Mouse (Mus musculus): ENCODE measurements around the gene Tgif1. TPM values are rescaled to one million over a fixed set of nuclear protein-coding genes. Genes with fewer than 3 reads are reported as not detected.

The Tgif1 gene
- polyA plus RNA-seq, 1 experiment from 2014 or later = 90.4 TPM

- no peaks in the 10 kb centered on the region for H3K36me3 ChIP-seq (ENCODE audit: insufficient read depth, low read length)
- 80% methylated on average over 16 of the region's 16 CpGs for WGBS
- H3K4me1 ChIP-seq (ENCODE audit: insufficient read depth, low read length) = no peaks in the 10 kb centered on the region
- H3K27me3 ChIP-seq (ENCODE audit: insufficient read depth, low read length) = no peaks in the 10 kb centered on the region
- no peak overlapping the region for H3K4me2 ChIP-seq (replicated peaks; ENCODE audit: low read depth, low read length)
- no peak overlapping the region for H3K4me3 ChIP-seq (ENCODE audit: low read length)
- no peak for ATAC-seq (ENCODE audit: low FRiP score, low TSS enrichment)
- H3K9me3 ChIP-seq (ENCODE audit: low read length) = no peaks in the 10 kb centered on the region
- no peak overlapping the region for H3K27ac ChIP-seq (ENCODE audit: low read length)
- H3K9ac ChIP-seq (replicated peaks; ENCODE audit: low read length) = no peak overlapping the region
These were observed 33.5 kb upstream of the Tgif1 start for GRCm38 (mm10) chr17:70886641-70887391.

DNA sequence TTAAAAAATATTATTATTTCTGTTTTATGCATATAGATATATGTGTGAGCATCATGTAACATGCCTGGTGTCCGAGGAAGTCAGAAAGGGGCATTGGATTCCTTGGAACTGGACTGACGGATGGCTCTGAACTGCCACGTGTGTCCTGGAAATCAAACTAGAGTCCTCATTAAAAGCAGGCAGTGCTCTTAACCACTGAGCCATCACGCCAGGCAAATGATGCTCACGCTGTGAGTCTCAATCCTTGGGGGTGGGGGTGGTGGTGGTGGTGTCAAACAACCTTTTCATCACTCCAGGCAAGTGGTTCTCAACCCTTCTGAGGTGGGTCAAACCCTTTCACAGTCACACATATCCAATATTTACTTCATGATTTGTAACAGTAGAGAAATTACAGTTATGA, 32.5 kb upstream of the Tgif1 start:
- H3K27ac ChIP-seq (ENCODE audit: low read length) = no peak overlapping the region
- 0 out of 2 replicates have a peak, but pooled peaks cover 3% of the 10 kb centered on the region for H3K4me1 ChIP-seq (ENCODE audit: insufficient read depth, low read length)
- no peak for ATAC-seq (ENCODE audit: low FRiP score, low TSS enrichment)
- H3K4me3 ChIP-seq (ENCODE audit: low read length) = no peak overlapping the region
- no peaks in the 10 kb centered on the region for H3K27me3 ChIP-seq (ENCODE audit: insufficient read depth, low read length)
- no peak overlapping the region for H3K9ac ChIP-seq (replicated peaks; ENCODE audit: low read length)
- H3K9me3 ChIP-seq (ENCODE audit: low read length) = no peaks in the 10 kb centered on the region
- no peaks in the 10 kb centered on the region for H3K36me3 ChIP-seq (ENCODE audit: insufficient read depth, low read length)
- H3K4me2 ChIP-seq (replicated peaks; ENCODE audit: low read depth, low read length) = no peak overlapping the region
- 71% methylated on average over 5 of the region's 5 CpGs for WGBS

DNA sequence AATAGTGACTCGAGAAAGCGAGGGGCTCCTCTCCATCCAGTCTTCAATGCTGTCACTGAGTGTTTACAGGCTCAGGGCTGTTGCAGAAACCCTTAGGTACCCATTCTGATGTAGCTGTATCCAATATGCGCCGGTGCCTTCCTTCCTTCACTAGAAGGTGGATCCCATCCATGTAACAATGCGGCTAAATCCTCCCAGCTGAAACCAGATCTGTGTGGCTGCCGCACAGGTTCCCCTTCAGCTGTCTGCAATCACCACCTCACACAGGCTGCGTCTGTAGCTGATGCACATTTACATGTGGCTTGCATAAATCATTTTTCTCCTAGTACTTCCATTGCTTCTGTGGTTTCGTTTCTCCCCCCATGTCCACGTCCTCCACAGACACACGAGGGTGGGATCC, 28.6 kb upstream of the Tgif1 start:
- H3K27ac ChIP-seq (ENCODE audit: low read length) = no peak overlapping the region
- no peak overlapping the region for H3K4me3 ChIP-seq (ENCODE audit: low read length)
- H3K4me1 ChIP-seq (ENCODE audit: insufficient read depth, low read length) = 0 out of 2 replicates have a peak, but pooled peaks cover 3% of the 10 kb centered on the region
- H3K9me3 ChIP-seq (ENCODE audit: low read length) = no peaks in the 10 kb centered on the region
- 63% methylated on average over 10 of the region's 10 CpGs for WGBS
- H3K4me2 ChIP-seq (replicated peaks; ENCODE audit: low read depth, low read length) = no peak overlapping the region
- H3K9ac ChIP-seq (replicated peaks; ENCODE audit: low read length) = no peak overlapping the region
- ATAC-seq (ENCODE audit: low FRiP score, low TSS enrichment) = no peak
- H3K27me3 ChIP-seq (ENCODE audit: insufficient read depth, low read length) = no peaks in the 10 kb centered on the region
- no peaks in the 10 kb centered on the region for H3K36me3 ChIP-seq (ENCODE audit: insufficient read depth, low read length)

- no peak for ATAC-seq (ENCODE audit: low FRiP score, low TSS enrichment)
- Histone ChIP-seq H3K27ac (ENCODE audit: low read length) (no peak overlapping the region), H3K4me3 (ENCODE audit: low read length) (no peak overlapping the region), H3K27me3 (ENCODE audit: insufficient read depth, low read length) (no peaks in the 10 kb centered on the region), H3K4me2 (replicated peaks; ENCODE audit: low read depth, low read length) (no peak overlapping the region), H3K4me1 (ENCODE audit: insufficient read depth, low read length) (0 out of 2 replicates have a peak, but pooled peaks cover 3% of the 10 kb centered on the region), H3K9me3 (ENCODE audit: low read length) (no peaks in the 10 kb centered on the region), H3K9ac (replicated peaks; ENCODE audit: low read length) (no peak overlapping the region), H3K36me3 (ENCODE audit: insufficient read depth, low read length) (no peaks in the 10 kb centered on the region)
- WGBS = 54% methylated on average over 7 of the region's 7 CpGs
These were observed 27.8 kb upstream of the Tgif1 start for GRCm38 (mm10) chr17:70881194-70881593.

DNA sequence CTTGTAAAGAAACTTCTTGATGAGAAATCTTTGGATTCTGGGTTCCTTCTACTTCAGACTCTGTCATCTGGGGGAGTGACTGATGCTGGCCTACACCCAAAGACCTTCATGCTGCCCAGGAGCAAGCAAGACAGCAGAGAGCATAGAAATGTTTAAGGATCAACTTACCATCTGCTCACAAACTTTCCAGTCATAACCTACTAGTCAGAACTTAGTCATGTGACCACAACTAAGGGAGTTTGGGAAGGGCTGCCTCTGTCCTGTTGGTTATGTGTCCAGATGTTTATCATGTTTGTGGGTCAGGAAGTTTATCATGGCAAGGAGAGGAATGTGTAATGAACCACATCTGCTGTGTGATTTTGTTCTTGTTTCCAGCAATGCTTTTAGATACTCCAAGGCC, 24.9 kb upstream of the Tgif1 start:
- no peak for ATAC-seq (ENCODE audit: low FRiP score, low TSS enrichment)
- H3K27me3 ChIP-seq (ENCODE audit: insufficient read depth, low read length) = no peaks in the 10 kb centered on the region
- H3K4me3 ChIP-seq (ENCODE audit: low read length) = no peak overlapping the region
- H3K9ac ChIP-seq (replicated peaks; ENCODE audit: low read length) = no peak overlapping the region
- H3K4me2 ChIP-seq (replicated peaks; ENCODE audit: low read depth, low read length) = no peak overlapping the region
- H3K36me3 ChIP-seq (ENCODE audit: insufficient read depth, low read length) = no peaks in the 10 kb centered on the region
- H3K27ac ChIP-seq (ENCODE audit: low read length) = no peak overlapping the region
- H3K9me3 ChIP-seq (ENCODE audit: low read length) = no peaks in the 10 kb centered on the region
- H3K4me1 ChIP-seq (ENCODE audit: insufficient read depth, low read length) = 0 out of 2 replicates have a peak, but pooled peaks cover 3% of the 10 kb centered on the region

- Histone ChIP-seq H3K27ac (ENCODE audit: low read length) (no peak overlapping the region), H3K4me3 (ENCODE audit: low read length) (peak overlapping the region; percentile 13), H3K9ac (replicated peaks; ENCODE audit: low read length) (no peak overlapping the region), H3K9me3 (ENCODE audit: low read length) (no peaks in the 10 kb centered on the region), H3K27me3 (ENCODE audit: insufficient read depth, low read length) (no peaks in the 10 kb centered on the region), H3K36me3 (ENCODE audit: insufficient read depth, low read length) (no peaks in the 10 kb centered on the region), H3K4me2 (replicated peaks; ENCODE audit: low read depth, low read length) (peak overlapping the region; percentile 41), H3K4me1 (ENCODE audit: insufficient read depth, low read length) (no peaks in the 10 kb centered on the region)
- ATAC-seq (ENCODE audit: low FRiP score, low TSS enrichment) = no peak
- WGBS = 59% methylated on average over 7 of the region's 7 CpGs
These were observed 20.4 kb upstream of the Tgif1 start for GRCm38 (mm10) chr17:70873778-70874124.

GRCm38 (mm10) chr17:70872936-70873777, 19.8 kb upstream of the Tgif1 start:
- Histone ChIP-seq H3K9ac (replicated peaks; ENCODE audit: low read length) (peak overlapping the region; percentile 40), H3K27me3 (ENCODE audit: insufficient read depth, low read length) (no peaks in the 10 kb centered on the region), H3K36me3 (ENCODE audit: insufficient read depth, low read length) (no peaks in the 10 kb centered on the region), H3K27ac (ENCODE audit: low read length) (no peak overlapping the region), H3K9me3 (ENCODE audit: low read length) (no peaks in the 10 kb centered on the region), H3K4me2 (replicated peaks; ENCODE audit: low read depth, low read length) (peak overlapping the region; percentile 41), H3K4me3 (ENCODE audit: low read length) (peak overlapping the region; percentile 13), H3K4me1 (ENCODE audit: insufficient read depth, low read length) (no peaks in the 10 kb centered on the region)
- ATAC-seq (ENCODE audit: low FRiP score, low TSS enrichment) = peak; percentile 35; the same call in 1 of the 2 replicates
- WGBS = 40% methylated on average over 21 of the region's 21 CpGs

DNA sequence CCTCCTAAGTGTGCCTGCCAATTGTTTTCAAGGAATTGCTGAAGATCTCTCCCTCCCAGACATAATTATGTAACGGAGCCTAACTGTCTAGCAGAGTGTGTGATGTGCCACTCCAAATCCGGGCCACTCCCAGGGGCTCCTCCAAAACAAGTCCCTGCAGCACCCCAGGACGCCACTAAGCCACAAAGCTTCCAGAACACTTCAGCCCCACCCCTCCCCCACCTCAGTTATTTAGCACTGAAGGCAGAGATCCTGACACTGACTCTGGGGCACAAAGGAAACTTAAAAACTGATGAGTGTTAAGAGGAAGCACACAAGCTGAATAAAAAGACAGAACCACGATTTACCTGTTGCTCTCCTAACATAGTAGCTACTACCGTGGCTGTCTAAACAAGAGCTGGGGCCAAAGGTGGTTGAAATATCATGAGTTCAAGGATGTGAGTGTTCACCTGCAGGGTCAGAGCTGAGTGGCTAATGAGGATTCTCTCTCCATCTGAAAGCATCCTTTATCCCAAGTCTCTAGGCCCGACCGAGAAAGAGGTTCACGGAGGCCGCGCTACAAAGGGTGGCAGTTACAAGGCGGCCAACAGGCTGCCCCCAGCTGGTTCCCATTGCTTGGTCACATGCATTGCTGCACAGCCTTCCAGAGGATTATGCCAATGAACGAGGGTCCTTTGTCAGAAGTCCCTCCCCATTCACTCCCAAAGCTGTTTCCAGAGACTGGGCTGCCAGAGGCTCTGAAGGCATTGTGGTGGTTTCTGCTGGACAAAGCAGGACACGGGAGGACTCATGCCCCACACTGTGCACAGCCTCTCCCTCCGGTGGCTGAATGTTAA, 19.0 kb upstream of the Tgif1 start:
- no peak overlapping the region for H3K4me3 ChIP-seq (ENCODE audit: low read length)
- no peak overlapping the region for H3K9ac ChIP-seq (replicated peaks; ENCODE audit: low read length)
- H3K27ac ChIP-seq (ENCODE audit: low read length) = no peak overlapping the region
- no peaks in the 10 kb centered on the region for H3K27me3 ChIP-seq (ENCODE audit: insufficient read depth, low read length)
- peak overlapping the region; percentile 41; the same call in 1 of the 2 replicates for H3K4me2 ChIP-seq (replicated peaks; ENCODE audit: low read depth, low read length)
- no peaks in the 10 kb centered on the region for H3K4me1 ChIP-seq (ENCODE audit: insufficient read depth, low read length)
- no peaks in the 10 kb centered on the region for H3K9me3 ChIP-seq (ENCODE audit: low read length)
- 34% methylated on average over 14 of the region's 14 CpGs for WGBS
- H3K36me3 ChIP-seq (ENCODE audit: insufficient read depth, low read length) = no peaks in the 10 kb centered on the region
- ATAC-seq (ENCODE audit: low FRiP score, low TSS enrichment) = peak; percentile 52; the same call in 1 of the 2 replicates

DNA sequence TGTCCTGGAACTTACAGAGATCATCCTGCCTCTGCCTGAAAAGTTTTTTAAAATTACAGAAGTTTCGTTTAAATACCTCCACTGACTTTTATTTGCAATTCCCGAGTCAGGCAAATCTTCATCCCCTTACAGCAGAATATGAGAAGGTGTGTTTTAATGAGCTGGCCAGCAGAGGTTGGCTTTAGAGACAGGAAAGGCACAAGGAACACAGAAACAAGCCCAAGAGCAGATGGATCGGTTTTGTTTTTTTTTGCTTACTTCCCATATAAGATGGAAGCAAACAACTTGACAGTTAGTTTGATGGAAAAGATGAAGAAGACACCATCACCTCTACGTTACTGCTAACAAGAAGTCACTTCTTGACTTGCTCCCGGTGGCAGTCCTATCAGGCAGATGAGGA, 18.3 kb upstream of the Tgif1 start:
- WGBS = 63% methylated on average over 5 of the region's 5 CpGs
- no peak overlapping the region for H3K4me2 ChIP-seq (replicated peaks; ENCODE audit: low read depth, low read length)
- H3K36me3 ChIP-seq (ENCODE audit: insufficient read depth, low read length) = no peaks in the 10 kb centered on the region
- no peaks in the 10 kb centered on the region for H3K9me3 ChIP-seq (ENCODE audit: low read length)
- ATAC-seq (ENCODE audit: low FRiP score, low TSS enrichment) = no peak
- no peaks in the 10 kb centered on the region for H3K27me3 ChIP-seq (ENCODE audit: insufficient read depth, low read length)
- H3K27ac ChIP-seq (ENCODE audit: low read length) = no peak overlapping the region
- H3K9ac ChIP-seq (replicated peaks; ENCODE audit: low read length) = no peak overlapping the region
- H3K4me3 ChIP-seq (ENCODE audit: low read length) = no peak overlapping the region
- H3K4me1 ChIP-seq (ENCODE audit: insufficient read depth, low read length) = no peaks in the 10 kb centered on the region

All from kidney, embryonic 16.5 days (tissue).